ENCODE assay signal across 20 mouse cellular contexts in the genomic region with DNA sequence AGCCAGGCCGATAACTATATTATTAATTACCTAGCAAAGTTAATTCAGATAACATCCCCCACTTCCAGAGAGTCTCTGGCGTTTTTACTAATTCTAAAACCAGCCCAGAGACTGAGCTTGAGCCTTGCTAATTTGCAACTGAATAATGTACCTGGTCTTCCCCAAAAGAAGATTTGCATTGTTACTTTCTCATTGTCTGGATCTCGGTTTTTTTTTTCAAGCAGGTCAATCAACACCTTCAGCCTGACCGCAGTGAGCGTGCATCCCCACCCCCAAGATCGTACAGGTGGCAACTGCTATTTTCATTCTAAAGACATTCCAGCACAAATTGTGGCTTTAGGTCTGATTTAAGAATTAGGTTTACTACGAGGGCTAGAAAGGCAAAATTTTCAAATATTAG.
"Had no signal": no experiment of that assay in that cellular context is flagged by ENCODE, and none has a peak within 500 bp of the region (broad histone marks: within the 10 kb centered on the region; RNA-seq: fewer than 3 reads in every experiment).

No protein-coding gene starts in this region.

- H3K36me3 ChIP-seq: lung, embryonic 15.5 days; midbrain, embryonic 13.5 days; midbrain, embryonic 15.5 days; neural tube, embryonic 12.5 days had no signal

- H3K9me3 ChIP-seq: lung, embryonic 15.5 days; megakaryocyte, embryonic 14.5 days; midbrain, embryonic 13.5 days; midbrain, embryonic 15.5 days; neural tube, embryonic 12.5 days had no signal

- H3K27ac ChIP-seq: lung, embryonic 15.5 days; macrophage; midbrain, embryonic 13.5 days; midbrain, embryonic 15.5 days; neural tube, embryonic 12.5 days had no signal

- DNase-seq: liver, postnatal 0 days; lung, adult 2 months; lung, postnatal 14 days; lung, postnatal 36 days; retina, postnatal 1 day; right cerebral cortex, adult 18-20 months; right cerebral cortex, postnatal 25 days; right cerebral cortex, postnatal 4 days; spleen, adult 18-20 months; thymus, adult 2 months; thymus, postnatal 25 days; thymus, postnatal 4 days had no signal

- H3K4me2 ChIP-seq: lung, embryonic 15.5 days; midbrain, embryonic 11.5 days; midbrain, embryonic 13.5 days; midbrain, embryonic 15.5 days; neural tube, embryonic 12.5 days had no signal

- H3K9ac ChIP-seq: liver, postnatal 0 days; lung, embryonic 15.5 days; midbrain, embryonic 13.5 days; midbrain, embryonic 15.5 days; neural tube, embryonic 12.5 days had no signal

- H3K4me1 ChIP-seq: lung, embryonic 15.5 days; megakaryocyte, embryonic 14.5 days; midbrain, embryonic 13.5 days; midbrain, embryonic 15.5 days; neural tube, embryonic 12.5 days had no signal

- H3K27me3 ChIP-seq: lung, embryonic 15.5 days; megakaryocyte, embryonic 14.5 days; midbrain, embryonic 13.5 days; midbrain, embryonic 15.5 days; neural tube, embryonic 12.5 days had no signal

- ATAC-seq: liver, postnatal 0 days; lung, postnatal 0 days; midbrain, embryonic 13.5 days; midbrain, embryonic 15.5 days had no signal

- H3K4me3 ChIP-seq: lung, embryonic 15.5 days; megakaryocyte, embryonic 14.5 days; midbrain, embryonic 13.5 days; midbrain, embryonic 15.5 days; neural tube, embryonic 12.5 days had no signal
